Mouse (Mus musculus) thymus, adult 18-20 months (tissue): ENCODE data around the gene Fam213b.

Experiments used
- DNase-seq, 2 experiments: peaks; one replicate each; pipeline ENCODE4 v3.0.0; 2022; ENCODE audit warnings: mixed read lengths in 2 of 2

The Fam213b gene

GRCm38 (mm10) chr4:154898506-154899446 is at the start of gene Fam213b:
Gene Fam213b (minus strand): TSS chr4:154899135.
- DNase-seq: peak; percentile 51 to 60

GRCm38 (mm10) chr4:154948066-154948939 is 49.4 kb upstream of the Fam213b start:
- DNase-seq: no peak

DNA sequence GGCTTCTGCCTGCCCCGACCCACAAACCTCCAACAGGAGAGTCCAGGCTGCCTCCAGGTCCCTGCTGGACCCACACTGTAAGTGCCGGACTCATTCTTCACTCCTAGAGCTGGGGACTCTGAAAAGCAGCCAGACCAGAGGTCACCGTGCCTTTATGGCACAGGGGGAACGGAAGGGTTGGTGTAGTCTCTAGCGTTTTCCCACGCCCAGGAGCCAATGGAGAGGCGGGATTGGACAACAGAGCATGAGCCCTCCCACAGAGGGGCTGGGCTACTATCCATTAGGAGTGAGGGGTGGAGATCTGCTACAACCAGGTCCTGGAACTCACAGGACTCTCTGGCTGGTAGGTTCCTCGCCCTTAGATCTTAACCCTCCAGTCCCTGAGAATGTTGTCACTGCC is 47.4 kb upstream of the Fam213b start:
- DNase-seq: no peak

DNA sequence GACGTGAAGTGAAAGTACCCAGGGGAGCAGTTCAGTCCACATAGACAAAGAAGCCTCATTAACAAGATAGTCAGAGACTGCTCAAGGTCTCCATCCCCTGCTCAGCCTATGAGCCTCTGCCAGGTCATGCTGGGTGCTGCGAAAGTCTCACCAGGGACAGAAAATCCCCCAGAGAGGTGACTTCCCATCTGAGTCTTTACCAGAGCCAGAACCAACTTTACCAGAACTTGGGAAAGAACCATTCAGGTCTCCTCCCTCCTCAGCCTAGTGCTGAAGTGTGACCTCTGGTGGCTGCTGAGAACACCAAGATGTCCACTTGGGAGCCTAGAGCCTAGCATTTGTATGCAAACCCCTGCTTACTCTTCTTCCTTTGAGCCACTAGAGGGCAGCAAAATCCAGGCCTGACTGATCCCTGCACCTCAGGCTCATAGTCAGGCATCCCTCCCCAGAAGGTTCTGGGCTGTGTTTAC is 45.2 kb upstream of the Fam213b start:
- peak; percentile 48 to 73 for DNase-seq

DNA sequence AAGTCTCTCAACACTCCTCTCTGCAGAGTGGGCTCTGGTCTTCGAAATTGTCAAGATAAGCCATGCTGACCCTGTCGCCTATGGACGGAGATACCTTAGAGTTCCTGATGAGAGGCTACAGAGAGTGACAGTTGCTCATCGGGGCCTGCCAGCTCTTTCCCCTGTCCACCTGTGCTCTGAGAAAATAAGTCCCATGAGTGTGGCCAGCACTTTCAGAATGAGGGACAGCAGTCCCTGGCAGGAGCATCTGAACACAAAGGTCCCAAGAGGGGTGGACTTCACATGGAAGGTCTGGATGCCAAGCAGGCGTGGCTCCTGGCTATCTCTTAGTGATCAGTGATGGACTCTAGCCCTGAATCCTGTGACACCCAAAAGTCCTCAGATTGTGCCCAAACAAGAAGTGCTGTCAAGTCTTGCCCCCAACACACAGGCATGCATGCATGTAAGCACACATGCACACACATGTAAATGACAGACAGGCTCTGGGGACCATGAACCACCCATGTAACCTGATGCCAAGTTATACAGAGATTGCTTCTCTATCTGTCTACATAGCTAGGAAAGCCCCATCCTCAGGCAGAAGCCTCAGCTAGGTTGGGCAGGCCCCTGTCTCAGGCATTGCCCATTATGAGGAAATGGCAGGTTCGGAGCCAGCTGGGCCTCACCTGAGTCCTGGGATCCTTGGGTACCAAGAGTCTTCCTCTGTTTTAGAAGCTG is 44.5 kb upstream of the Fam213b start:
- DNase-seq: no peak

DNA sequence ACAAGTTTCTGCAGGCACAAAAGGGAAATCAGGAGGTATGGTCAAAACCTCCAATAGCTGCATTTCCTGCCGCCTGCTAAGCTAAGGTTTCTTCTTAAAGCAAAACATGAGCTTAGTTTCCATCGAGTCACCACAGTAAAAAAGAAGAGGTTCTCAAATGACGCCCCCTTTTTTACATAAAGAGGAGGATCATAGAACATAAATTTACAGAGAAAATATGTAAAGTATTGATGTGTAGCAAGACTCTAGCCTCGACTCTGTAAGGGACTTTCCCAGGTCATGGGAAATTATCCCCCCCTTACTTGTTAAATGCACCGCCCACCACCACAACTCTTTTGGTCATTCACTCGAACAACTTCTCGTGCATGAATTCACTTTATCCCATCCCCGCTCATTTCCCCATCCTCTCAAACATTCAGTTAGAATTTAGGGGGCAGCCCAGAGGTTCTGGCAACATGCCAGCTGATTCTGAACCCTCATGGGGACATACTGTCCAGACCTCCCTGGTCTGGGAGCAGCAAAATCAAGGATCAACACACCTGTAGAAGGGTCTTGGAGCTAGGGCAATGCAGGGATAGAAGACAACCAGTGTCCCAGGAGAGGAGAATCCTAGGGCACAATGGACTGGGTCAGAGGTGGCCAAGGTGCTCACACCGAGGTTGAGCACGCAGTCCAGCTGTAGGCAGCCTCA is 43.8 kb upstream of the Fam213b start:
- peak in 1 of 2 experiments; percentile 0 for DNase-seq

DNA sequence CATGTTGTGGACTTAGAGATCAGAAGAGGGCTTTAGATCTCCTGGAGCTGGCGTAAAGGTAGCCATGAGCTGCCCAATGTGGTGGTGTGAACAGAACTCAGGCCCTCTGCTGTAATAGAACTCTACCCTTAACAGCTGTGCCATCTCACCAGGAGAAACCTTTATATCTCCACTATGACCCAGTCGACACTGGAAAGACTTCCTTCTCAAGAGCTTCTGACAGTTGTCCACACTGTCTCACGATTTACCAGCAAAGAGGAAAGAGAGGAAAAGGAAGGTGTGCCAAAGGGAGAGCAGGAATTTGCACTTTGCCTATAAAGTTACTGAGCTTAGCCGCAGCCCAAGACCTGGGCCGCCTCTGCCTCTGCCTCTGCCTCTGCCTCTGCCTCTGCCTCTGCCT is 42.9 kb upstream of the Fam213b start:
- DNase-seq: no peak

DNA sequence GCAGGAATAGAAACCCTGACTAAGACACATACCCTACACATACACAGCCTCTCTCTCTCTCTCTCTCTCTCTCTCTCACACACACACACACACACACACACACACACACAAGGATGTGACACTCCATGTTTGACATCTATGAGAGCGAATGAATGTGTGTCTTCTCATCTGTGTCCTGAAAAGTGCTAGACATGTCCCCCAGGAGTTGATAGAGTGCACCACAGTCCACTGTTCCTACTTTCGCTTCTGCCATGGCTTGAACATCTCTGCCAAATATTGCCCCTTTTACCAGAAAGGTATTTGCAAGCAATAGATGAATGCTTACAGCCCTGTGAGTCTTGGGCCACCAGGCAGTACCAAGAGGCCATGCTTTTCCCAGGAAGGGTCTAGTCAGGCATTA is 41.2 kb upstream of the Fam213b start:
- no peak for DNase-seq

- no peak for DNase-seq
Measured at GRCm38 (mm10) chr4:154937746-154938145, 38.8 kb upstream of the Fam213b start.

- DNase-seq: peak; percentile 52 to 71
Measured at GRCm38 (mm10) chr4:154936542-154937255, 37.8 kb upstream of the Fam213b start.

GRCm38 (mm10) chr4:154935788-154936187 is 36.9 kb upstream of the Fam213b start:
- peak; percentile 34 to 60 for DNase-seq

DNA sequence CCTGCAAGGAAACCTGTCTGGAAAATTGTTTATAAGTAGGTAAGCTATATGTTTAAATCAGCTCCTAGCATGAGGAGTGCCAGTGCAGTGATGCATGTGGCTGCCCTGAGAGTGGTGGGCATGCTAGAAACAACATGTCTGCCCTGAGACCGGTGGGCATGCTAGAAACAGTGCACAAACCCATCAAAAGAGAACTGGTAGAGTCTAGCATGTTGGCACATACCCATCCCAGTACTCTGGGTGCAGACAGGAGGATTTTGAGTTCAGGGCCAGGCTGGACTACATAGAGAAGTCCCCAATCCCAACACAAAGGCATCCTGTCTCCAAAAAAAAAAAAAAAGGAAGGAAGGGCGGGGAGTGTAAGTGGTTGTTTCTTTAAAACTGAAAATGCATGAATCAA is 35.9 kb upstream of the Fam213b start:
- DNase-seq: no peak

DNA sequence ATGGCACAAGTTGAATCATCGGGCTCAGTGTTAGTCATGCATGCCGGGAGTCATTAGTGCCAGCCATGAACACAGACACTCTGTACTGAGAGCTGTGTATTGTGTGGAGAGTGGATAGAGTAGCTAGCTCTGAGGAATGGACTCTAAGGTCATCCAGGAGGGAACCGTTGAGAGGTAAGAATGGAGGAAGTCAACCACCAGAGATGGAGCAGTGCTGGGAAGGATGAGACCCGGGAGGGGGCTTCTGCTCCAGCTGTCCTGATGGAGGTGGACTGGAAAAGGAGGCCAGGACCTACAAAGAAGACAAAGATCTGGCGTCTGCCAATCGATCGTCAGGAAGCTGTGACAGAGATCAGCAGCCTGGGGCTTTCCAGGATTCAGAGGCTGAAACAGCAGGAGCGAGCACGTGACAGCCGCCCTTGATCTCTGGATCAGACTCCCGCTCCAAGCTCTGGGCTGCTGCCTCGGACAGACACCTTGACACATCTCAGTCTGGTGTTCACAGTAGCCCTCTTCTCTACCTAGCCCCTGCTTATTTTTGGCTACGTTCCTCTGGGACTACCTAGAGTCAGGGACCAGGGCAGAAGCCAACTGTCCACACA is 34.5 kb upstream of the Fam213b start:
- DNase-seq: no peak

- DNase-seq: no peak
Measured at GRCm38 (mm10) chr4:154929088-154929660, 30.2 kb upstream of the Fam213b start.

- no peak for DNase-seq
Measured at GRCm38 (mm10) chr4:154928395-154929087, 29.6 kb upstream of the Fam213b start, which contains the start of gene Tnfrsf14. Gene Tnfrsf14 (minus strand): TSS chr4:154928563.

GRCm38 (mm10) chr4:154927899-154928337 is 29.0 kb upstream of the Fam213b start:
- DNase-seq: peak in 1 of 2 experiments; percentile 48

GRCm38 (mm10) chr4:154926969-154927898 is 28.3 kb upstream of the Fam213b start:
- DNase-seq: peak in 1 of 2 experiments; percentile 56

DNA sequence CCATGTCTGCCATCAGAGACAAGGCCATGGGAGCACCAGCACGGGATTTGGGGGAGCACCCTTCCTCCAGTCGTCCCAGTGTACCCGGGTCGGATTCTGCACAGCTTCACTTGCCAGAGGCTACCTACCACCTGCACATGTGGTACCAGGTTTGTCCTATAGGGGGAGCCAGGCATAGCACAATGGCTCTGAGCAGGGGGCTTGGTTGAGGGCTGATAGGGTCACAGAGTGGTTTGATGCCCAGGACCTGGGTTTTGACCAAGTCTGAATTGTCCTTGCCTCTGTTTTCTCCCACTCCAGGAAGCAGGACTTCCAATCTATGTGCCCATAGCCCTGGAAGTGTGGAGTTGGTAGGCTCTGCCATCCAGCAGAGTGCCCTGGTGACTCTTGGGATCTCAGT is 26.5 kb upstream of the Fam213b start:
- DNase-seq: no peak

DNA sequence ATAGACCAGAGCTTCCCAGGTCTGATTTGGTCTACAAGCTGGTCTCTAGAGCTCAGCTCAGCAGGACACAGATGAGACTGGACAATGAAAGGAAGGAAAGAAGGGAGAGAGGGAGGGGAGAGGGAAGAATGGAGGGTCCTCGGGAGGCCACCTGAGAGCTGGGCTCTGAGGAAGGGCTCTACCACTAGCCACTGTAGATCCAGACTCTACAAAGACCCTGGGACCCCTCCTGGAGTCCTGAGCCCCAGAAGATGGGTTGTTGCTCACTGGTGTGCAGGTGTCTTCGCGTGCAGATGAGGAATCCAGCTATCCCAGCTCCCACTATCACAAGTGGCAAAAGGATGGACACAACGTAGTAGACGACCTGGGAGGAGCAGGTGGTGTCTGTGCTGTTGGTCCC is 24.0 kb upstream of the Fam213b start:
- DNase-seq: no peak
